Mouse (Mus musculus) liver, embryonic 15.5 days (tissue): ENCODE results near the gene Tpbgl. TPM values are rescaled to one million over a fixed set of nuclear protein-coding genes. Genes with fewer than 3 reads are reported as not detected.

Experiments used
- ATAC-seq: fragments of 200-750 bp; cut with Nextera tagmentation; 2 replicates; pipeline ENCODE4 v1.8.0; 2017; ENCODE audit warnings: moderate number of reproducible peaks, mild to moderate bottlenecking, moderate library complexity; ENCODE audit not compliant: insufficient read depth
- H3K27ac ChIP-seq: fragments of 300-500 bp; sonication (generic); replicated peaks from 2 replicates; pipeline ENCODE4 v1.5.1; 2015; ENCODE audit warnings: mild to moderate bottlenecking, inconsistent platforms
- H3K27me3 ChIP-seq: fragments of 300-500 bp; sonication (generic); 2 replicates; pipeline ENCODE4 v1.6.1; 2015; ENCODE audit warnings: mild to moderate bottlenecking, inconsistent platforms
- H3K36me3 ChIP-seq: fragments of 300-500 bp; sonication (generic); replicated peaks from 2 replicates; pipeline ENCODE4 v1.6.1; 2015; ENCODE audit warnings: moderate library complexity, mild to moderate bottlenecking, inconsistent platforms
- H3K4me1 ChIP-seq: fragments of 300-500 bp; sonication (generic); replicated peaks from 2 replicates; pipeline ENCODE4 v1.6.1; 2015; ENCODE audit warnings: inconsistent platforms
- H3K4me2 ChIP-seq: fragments of 300-500 bp; sonication (generic); 2 replicates; pipeline ENCODE4 v1.6.1; 2015; ENCODE audit warnings: moderate library complexity, mild to moderate bottlenecking, inconsistent platforms
- H3K4me3 ChIP-seq: fragments of 300-500 bp; sonication (generic); replicated peaks from 2 replicates; pipeline ENCODE4 v1.5.1; 2015; ENCODE audit warnings: mild to moderate bottlenecking, inconsistent platforms
- H3K9ac ChIP-seq: fragments of 300-500 bp; sonication (generic); 2 replicates; pipeline ENCODE4 v1.6.1; 2015; ENCODE audit warnings: moderate library complexity, mild to moderate bottlenecking, inconsistent platforms
- H3K9me3 ChIP-seq: fragments of 300-500 bp; sonication (generic); replicated peaks from 2 replicates; pipeline ENCODE4 v1.6.1; 2016; ENCODE audit warnings: inconsistent platforms
- whole genome bisulfite sequencing: fragments of 180-500 bp; shearing (Covaris S2); methylation state at CpG from one replicate; pipeline ENCODE4 v1.1.7; 2015; ENCODE audit warnings: mixed read lengths; ENCODE audit not compliant: insufficient replicate concordance; 5-methylcytosine and 5-hydroxymethylcytosine counted together
- polyA plus RNA-seq: library from polyadenylated mRNA; unstranded; fragments of >200 nt; fragmentation: Nextera tagmentation; extraction: Ambion mirVana; gene quantifications from 2 replicates; pipeline ENCODE4 v1.2.1, GENCODE M21; 2015

The Tpbgl gene
- polyA plus RNA-seq, 1 experiment from 2014 or later: 0.41 TPM

DNA sequence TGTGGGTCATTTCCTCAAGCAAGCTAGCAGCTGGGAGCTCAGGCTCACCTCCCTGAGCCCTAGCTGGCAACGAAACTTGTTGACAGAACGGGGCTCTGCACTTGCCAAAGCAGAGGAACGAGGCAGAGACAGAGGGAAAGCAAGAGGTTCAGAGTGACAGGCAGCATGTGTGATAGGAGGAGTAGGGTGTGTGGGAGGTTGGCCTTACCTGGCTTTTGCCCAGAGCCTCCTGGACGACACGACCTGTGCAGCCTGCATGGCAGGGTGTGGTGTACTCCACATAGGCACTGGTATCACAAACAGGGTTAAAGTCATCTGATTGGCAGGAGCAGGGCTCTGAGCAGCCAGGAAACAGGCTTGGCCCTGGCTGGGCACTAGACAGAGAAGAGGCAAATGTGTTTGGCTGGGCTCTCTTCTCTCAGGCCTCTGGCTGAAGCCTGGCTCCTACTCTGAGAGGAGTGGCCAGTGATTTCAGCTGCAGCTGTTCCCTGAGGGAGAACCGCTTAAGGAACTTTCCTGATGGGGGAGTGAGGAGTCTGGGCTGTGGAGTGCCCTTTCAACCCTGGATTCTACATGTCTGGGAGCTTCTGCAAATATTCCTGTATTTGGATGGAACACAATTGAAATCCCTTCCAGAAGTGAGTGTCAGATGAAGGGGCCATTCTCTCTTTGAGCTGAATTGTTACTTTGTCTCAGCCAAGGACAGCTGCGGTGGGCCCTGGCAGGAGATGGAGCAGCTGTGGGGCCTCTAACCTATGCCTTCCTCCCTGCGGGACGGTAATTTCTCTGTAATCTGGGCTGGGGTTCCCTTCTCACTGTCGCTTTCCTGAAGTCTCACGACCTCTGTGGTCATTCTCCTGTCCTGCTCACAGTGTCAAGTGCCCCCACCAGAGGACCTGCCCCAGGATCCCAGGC lies 37.9 kb upstream of the Tpbgl start:
- Histone ChIP-seq H3K9ac (no peak overlapping the region), H3K36me3 (no peaks in the 10 kb centered on the region), H3K27me3 (no peaks in the 10 kb centered on the region; the same call in 1 of the 2 replicates), H3K4me2 (no peak overlapping the region), H3K27ac (no peak overlapping the region), H3K4me3 (no peak overlapping the region), H3K9me3 (no peaks in the 10 kb centered on the region), H3K4me1 (no peaks in the 10 kb centered on the region)
- WGBS: 51% methylated on average over 11 of the region's 11 CpGs
- ATAC-seq: no peak

DNA sequence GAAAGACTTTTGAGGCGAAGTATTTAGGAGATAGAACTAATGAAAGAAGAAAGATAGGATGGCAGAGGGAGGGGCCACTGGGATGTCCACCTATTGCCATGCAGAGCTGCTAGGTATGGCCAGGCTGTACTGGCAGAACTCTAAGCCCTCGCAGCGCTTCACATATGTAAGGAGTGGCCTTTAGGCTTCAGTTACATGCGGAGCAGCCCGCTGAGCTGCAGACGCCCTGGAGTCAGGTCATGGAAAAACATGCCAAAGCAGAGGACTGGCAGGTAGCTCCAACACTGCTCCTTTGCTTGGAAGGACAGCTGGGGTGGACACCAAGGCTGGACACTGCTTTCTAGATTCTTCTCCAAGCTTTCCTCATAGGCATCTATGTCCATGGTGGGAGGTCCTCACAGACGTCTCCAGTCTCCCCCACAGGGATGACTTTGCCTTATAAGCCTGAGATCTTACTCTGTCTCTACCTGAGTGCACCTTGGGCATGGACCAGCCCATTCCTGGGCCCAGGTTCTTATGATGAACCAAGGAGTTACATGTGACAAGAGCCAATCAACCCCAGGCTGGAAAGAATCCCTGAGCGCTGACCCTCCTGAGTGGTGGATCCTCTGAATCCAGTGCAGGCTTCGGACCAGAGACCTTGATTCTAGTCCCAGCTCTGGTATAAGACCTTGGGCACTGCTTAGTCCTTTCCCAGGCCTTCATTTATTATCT lies 36.8 kb upstream of the Tpbgl start:
- Histone ChIP-seq H3K9ac (no peak overlapping the region), H3K27me3 (peaks cover 4% of the 10 kb centered on the region; the same call in 1 of the 2 replicates), H3K27ac (no peak overlapping the region), H3K4me1 (no peaks in the 10 kb centered on the region), H3K4me3 (no peak overlapping the region), H3K4me2 (no peak overlapping the region), H3K9me3 (no peaks in the 10 kb centered on the region), H3K36me3 (no peaks in the 10 kb centered on the region)
- ATAC-seq: no peak
- 65% methylated on average over 9 of the region's 9 CpGs for WGBS

DNA sequence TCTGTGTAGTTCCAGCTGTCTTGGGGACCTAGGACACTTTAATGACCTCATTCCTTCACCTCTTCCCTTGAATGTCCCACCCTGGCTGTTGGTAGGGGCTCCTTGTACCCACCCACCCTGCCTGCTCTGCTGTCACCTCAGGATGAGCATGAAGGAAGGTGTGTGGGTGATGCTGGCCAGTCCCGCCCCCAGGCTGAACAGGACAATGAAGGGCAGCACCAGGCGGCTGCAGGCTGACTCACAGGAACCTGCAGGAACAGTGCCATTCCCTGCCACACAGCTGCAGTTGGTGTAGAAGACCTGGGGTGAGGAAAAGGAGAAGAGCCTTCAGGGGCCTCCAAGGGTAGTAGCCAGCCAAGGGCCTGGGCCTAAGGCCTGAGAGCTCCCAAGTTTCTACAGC lies 35.4 kb upstream of the Tpbgl start:
- Histone ChIP-seq H3K4me2 (no peak overlapping the region), H3K27me3 (peaks cover 5% of the 10 kb centered on the region; the same call in 1 of the 2 replicates), H3K27ac (no peak overlapping the region), H3K4me3 (no peak overlapping the region), H3K36me3 (no peaks in the 10 kb centered on the region), H3K9me3 (no peaks in the 10 kb centered on the region), H3K4me1 (no peaks in the 10 kb centered on the region), H3K9ac (no peak overlapping the region)
- 63% methylated on average over 2 of the region's 2 CpGs for WGBS
- ATAC-seq: no peak

DNA sequence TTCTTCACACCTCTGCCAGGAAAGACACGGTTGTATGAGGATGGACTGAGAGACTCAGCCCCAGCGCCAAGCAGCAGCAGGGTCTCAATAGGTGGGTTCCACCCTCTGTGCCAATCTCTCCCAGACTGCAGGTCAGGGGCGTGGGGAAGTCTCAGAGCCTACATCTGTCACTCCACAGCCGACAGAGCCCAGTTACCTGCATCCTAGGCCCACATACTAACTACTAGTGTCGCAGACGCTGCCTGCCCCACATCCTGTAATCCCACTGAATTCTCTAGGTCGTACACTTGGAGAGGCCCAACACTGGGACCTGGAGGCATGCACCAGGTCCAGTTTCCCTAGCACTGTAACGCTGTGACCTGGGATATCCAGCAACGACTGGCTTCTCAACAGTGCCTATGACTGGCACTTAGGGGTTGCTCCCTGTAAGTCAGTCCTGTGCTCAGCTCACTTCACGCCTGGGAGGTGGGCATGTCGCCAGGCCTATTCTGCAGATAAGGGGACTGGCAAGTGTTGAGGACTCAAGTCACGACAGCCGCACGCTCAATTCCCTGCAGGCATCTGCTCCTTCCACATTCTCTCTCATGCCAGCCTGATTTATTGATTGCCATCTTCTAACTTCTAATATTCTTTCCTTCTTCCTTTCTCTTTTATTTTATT lies 34.8 kb upstream of the Tpbgl start:
- Histone ChIP-seq H3K27me3 (peaks cover 11% of the 10 kb centered on the region; the same call in 1 of the 2 replicates), H3K27ac (no peak overlapping the region), H3K36me3 (no peaks in the 10 kb centered on the region), H3K9ac (no peak overlapping the region), H3K4me3 (no peak overlapping the region), H3K4me2 (no peak overlapping the region), H3K9me3 (no peaks in the 10 kb centered on the region), H3K4me1 (no peaks in the 10 kb centered on the region)
- WGBS: 61% methylated on average over 14 of the region's 14 CpGs
- ATAC-seq: no peak

DNA sequence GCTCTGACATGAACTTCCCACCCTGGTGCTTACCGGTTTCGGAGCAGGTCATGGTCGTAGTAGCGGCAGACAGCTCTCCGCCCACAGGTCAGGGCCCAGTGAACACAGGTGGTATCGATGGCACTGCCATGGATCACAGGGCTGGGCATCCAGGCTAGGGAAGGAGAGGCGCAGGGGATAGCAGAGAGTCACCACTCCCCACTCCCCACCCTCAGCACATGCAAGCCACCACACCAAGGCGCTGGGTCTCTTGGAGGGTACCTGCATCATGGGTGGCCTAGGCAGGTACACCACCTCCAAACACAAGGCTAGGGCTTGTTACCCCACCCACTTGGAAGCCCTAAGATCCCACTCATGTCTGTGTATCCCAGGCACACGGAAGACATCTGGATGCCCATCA lies 34.2 kb upstream of the Tpbgl start:
- Histone ChIP-seq H3K27me3 (peaks cover 14% of the 10 kb centered on the region; the same call in 1 of the 2 replicates), H3K9ac (no peak overlapping the region), H3K4me3 (no peak overlapping the region), H3K36me3 (no peaks in the 10 kb centered on the region), H3K27ac (no peak overlapping the region), H3K4me2 (no peak overlapping the region), H3K9me3 (no peaks in the 10 kb centered on the region), H3K4me1 (no peaks in the 10 kb centered on the region)
- WGBS: 76% methylated on average over 9 of the region's 9 CpGs
- no peak for ATAC-seq

DNA sequence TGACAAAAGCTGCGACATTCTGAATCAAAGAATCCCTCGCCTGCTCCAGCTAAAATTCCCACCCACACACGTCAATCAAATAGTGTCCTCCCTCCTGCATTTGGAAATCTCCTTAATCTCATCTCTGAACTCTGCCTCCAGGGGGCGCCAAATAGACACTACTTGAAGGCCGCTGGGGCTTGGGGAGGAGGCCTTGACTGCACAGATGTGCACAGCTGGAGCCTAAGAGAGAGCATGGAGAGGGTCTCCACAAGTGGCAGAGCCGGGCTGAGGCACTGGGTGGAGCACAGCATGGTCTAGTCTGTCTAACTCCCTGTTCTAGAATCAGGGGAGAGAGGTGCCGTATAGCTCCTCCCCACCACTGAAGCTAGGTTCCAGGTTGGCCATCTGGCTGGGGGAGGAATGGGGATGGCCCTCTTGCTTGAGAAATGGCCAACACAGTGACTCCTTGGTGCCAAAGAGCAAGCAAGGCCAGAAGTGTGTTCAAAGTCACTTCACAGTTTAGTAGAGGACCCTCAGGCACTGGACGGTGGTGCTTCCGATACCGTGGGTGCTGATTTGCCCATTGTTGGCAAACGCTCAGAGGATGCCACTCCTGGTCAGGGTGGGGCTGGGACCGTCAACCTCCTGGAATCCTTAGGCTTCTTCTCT lies 32.6 kb upstream of the Tpbgl start:
- H3K9ac ChIP-seq: no peak overlapping the region
- no peak overlapping the region for H3K4me2 ChIP-seq
- no peak overlapping the region for H3K27ac ChIP-seq
- H3K4me3 ChIP-seq: no peak overlapping the region
- no peaks in the 10 kb centered on the region for H3K36me3 ChIP-seq
- H3K4me1 ChIP-seq: no peaks in the 10 kb centered on the region
- no peaks in the 10 kb centered on the region for H3K9me3 ChIP-seq
- ATAC-seq: no peak
- peaks cover 26% of the 10 kb centered on the region for H3K27me3 ChIP-seq
- WGBS: 41% methylated on average over 12 of the region's 12 CpGs

DNA sequence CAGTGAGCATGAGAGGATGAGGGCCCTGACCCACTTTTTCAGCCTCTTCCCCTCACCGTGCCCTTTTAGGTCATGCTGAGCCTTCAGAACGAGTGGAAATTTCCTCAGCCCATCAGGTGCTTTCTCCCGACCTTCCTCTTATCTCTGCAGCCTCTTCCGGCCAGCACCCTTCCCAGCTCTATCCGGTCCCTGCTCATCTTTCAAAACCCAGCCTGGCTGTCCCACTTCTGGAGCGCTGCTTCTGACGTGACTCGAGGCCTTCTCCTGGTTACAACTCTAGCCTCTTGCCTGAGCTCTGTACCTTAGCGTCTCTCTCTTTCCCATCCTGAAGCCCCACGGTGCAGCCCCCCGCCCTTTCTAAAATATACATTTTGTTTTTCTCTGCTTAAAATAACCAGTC lies 27.3 kb upstream of the Tpbgl start:
- Histone ChIP-seq H3K4me1 (no peaks in the 10 kb centered on the region), H3K36me3 (no peaks in the 10 kb centered on the region), H3K27ac (no peak overlapping the region), H3K27me3 (peaks cover 50% of the 10 kb centered on the region), H3K4me3 (no peak overlapping the region), H3K4me2 (no peak overlapping the region), H3K9ac (no peak overlapping the region), H3K9me3 (no peaks in the 10 kb centered on the region)
- ATAC-seq: no peak
- WGBS: 50% methylated on average over 11 of the region's 11 CpGs

DNA sequence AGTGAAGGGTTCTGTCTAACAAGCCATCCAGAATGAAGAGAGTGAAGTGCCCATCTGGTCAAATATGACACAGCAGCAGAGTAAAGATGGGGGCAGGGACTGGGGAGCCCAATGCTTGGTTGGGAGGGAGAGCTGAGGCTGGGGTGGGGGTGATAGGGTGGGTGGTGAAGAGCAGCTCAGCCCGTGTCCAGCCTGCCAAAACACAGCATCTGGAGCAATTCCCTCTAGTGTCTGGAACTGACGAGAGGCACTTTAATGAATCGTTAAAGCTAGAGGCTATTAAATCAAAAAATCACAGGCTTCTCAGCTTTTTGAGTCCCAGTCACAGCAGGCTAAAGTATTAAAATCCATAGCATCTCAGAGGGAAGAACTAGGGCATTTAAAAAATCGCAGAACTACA lies 22.7 kb upstream of the Tpbgl start:
- Histone ChIP-seq H3K4me2 (no peak overlapping the region), H3K9me3 (no peaks in the 10 kb centered on the region), H3K27ac (no peak overlapping the region), H3K27me3 (peaks cover 37% of the 10 kb centered on the region), H3K9ac (no peak overlapping the region), H3K4me3 (no peak overlapping the region), H3K36me3 (no peaks in the 10 kb centered on the region), H3K4me1 (no peaks in the 10 kb centered on the region)
- 60% methylated on average over 4 of the region's 4 CpGs for WGBS
- ATAC-seq: no peak

DNA sequence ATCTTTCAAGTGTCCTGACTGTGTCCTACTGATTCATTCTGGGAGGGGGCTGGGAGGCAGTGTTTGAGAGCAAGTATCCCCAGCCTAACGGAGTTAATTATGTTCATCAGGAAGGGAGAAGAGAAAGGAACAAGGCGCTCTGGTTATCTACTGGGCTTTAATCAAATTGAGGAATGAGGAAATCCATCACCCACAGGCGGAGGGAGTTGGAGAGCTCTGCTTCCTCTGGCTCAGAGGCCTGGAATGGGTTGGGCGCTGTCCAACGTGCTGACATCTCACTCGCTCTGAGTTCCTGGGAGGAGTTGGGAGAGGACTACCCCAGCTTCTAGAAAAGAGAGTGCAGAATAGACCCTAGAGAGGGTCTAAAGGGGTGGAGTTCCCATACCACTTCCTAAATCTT lies 21.7 kb upstream of the Tpbgl start:
- Histone ChIP-seq H3K27ac (no peak overlapping the region), H3K9me3 (no peaks in the 10 kb centered on the region), H3K4me1 (peaks cover 6% of the 10 kb centered on the region; the same call in 1 of the 2 replicates), H3K36me3 (no peaks in the 10 kb centered on the region), H3K4me3 (no peak overlapping the region), H3K27me3 (peaks cover 34% of the 10 kb centered on the region), H3K4me2 (no peak overlapping the region), H3K9ac (no peak overlapping the region)
- ATAC-seq: no peak
- WGBS: 1% methylated on average over 6 of the region's 6 CpGs

DNA sequence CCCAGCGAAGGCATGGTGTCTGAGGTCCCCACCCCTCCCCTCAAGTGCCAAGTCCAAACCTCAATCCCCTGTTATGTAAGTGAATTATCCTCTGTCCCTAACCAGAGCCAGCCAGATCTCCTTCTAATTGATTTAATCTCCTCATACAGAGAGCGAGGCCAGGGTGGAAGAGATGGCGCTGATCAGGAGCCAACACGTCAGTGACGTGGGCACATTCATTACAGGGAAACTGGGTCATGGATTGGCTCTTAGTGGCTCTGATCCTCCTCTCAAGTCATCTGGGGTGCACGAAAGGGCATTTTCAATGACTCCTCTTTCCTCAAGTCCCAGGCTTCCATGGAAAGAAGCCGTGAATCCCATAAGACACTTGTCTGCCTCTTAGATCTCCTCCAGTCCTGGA lies 17.8 kb upstream of the Tpbgl start:
- Histone ChIP-seq H3K27ac (no peak overlapping the region), H3K4me3 (no peak overlapping the region), H3K27me3 (peaks cover 24% of the 10 kb centered on the region), H3K4me2 (no peak overlapping the region), H3K9ac (no peak overlapping the region), H3K9me3 (no peaks in the 10 kb centered on the region), H3K36me3 (no peaks in the 10 kb centered on the region), H3K4me1 (peaks cover 30% of the 10 kb centered on the region)
- no peak for ATAC-seq
- WGBS: 70% methylated on average over 7 of the region's 7 CpGs

DNA sequence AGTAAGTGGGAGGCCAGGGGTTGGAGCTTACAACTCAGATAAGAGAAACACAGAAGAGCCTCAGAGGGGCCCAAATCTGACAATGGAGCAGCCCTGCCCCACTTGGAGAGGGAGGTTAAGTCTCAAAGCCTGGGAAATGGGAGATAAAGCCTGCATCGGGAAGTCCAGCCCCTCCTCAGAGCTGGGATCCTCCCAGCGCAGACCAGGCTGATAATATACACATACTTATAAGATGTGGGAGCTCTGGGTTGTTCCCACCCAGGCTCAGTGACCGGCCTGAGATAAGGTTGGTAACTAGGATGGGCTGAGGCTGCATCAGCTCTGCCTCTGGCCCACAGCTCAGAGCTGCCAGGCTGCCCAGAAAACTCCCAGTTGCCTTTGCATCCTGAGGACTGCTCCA lies 15.2 kb upstream of the Tpbgl start:
- H3K27ac ChIP-seq: peak overlapping the region; percentile 31
- no peak overlapping the region for H3K4me3 ChIP-seq
- peaks cover 30% of the 10 kb centered on the region for H3K4me1 ChIP-seq
- H3K36me3 ChIP-seq: no peaks in the 10 kb centered on the region
- no peak overlapping the region for H3K9ac ChIP-seq
- peaks cover 43% of the 10 kb centered on the region for H3K27me3 ChIP-seq
- no peaks in the 10 kb centered on the region for H3K9me3 ChIP-seq
- WGBS: 9% methylated on average over 3 of the region's 3 CpGs
- peak overlapping the region; percentile 33 for H3K4me2 ChIP-seq
- peak; percentile 97 for ATAC-seq
